Mouse (Mus musculus) CD4-positive helper T cell, adult 2 months (primary cell): ENCODE measurements at regions not wholly inside any gene's neighbourhood (a gene's known extent, or its start where the extent isn't known, plus 50 kb on each side); places are given as distances from the start of the nearest gene placed in this dataset.
"Not testable (repeated sequence)": the region's sequence is repeated elsewhere in the genome, so short reads cannot be mapped to it uniquely, and the experiment has no call there.

ENCODE experiments used
- DNase-seq: peaks from one replicate; pipeline ENCODE4 v3.0.0-alpha.2; 2012; ENCODE audit warnings: low read depth, missing footprints, low spot score

GRCm38 (mm10) chr6:68632309-68632708 lies 1096.7 kb upstream of the Tacstd2 start:
- DNase-seq, result not testable (repeated sequence)

GRCm38 (mm10) chr6:68631787-68632186 lies 1096.2 kb upstream of the Tacstd2 start:
- no peak for DNase-seq

DNA sequence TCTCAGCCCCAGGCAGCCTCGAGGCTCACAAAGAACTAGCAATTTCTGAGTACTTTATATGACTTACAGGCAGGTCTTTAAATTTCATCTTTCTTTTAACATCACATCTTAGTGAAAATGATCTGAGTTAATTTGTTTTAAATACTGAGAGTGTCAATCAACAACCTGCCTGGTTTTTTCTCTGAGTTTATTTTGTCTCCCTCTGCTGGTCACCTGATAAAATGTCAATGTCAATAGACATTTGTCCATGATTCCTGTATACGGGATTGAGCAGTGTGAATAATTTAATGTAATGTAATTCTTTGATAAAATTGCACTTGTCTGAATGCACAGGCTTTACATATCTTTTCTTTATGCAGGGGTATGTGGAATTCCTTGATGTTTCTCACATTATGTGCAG lies 1070.4 kb upstream of the Tacstd2 start:
- no peak for DNase-seq
